In the genomic region with DNA sequence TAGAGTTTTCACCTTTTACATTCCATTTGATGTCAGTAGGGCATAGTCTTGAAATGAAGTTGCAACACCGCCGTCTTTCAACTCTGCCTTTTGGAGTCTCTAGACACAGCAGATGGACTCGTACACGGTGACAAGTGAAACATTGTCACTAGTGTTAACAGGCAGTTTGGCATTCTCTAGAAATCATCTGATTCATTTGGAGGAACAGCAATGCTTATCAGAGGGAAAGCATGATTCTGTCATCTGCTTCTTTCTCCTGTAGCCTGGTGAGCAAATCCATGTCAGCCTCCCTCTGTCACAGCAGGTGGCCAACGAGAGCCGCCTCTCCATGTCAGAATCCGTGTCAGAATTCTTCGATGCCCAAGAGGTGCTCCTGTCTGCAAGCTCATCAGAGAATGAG, we compare ENCODE assay signal across 29 mouse cellular contexts.
DNase-seq lines count a peak whose midpoint lies in the region; ATAC-seq and TF ChIP-seq lines count a peak whose summit lies in the region.
"Had no signal": no experiment of that assay in that cellular context is flagged by ENCODE, and none has a peak within 500 bp of the region (broad histone marks: within the 10 kb centered on the region; RNA-seq: fewer than 3 reads in every experiment).

No protein-coding gene starts in this region.

- peak overlapping the region; percentile 5; the same call in 1 of the 2 replicates for H3K27ac ChIP-seq in forebrain, embryonic 15.5 days (replicated peaks)
- H3K27ac ChIP-seq in forebrain, embryonic 10.5 days: no peak overlapping the region
- no peak overlapping the region for H3K27ac ChIP-seq in layer of hippocampus, adult 2 months
- no peak overlapping the region for H3K27ac ChIP-seq in kidney, embryonic 15.5 days
- H3K27ac ChIP-seq: gastrocnemius, adult 2 months; heart, adult 2 months; hindbrain, embryonic 13.5 days; liver, embryonic 12.5 days; stomach, postnatal 0 days had no signal

- H3K27me3 ChIP-seq in forebrain, embryonic 15.5 days: no peaks in the 10 kb centered on the region
- H3K27me3 ChIP-seq in forebrain, embryonic 10.5 days (ENCODE audit: poor library complexity, severe bottlenecking): no peaks in the 10 kb centered on the region
- H3K27me3 ChIP-seq in kidney, embryonic 15.5 days: no peaks in the 10 kb centered on the region
- H3K27me3 ChIP-seq: heart, embryonic 12.5 days; hindbrain, embryonic 13.5 days; liver, embryonic 12.5 days had no signal

- H3K4me3 ChIP-seq in forebrain, embryonic 15.5 days: no peak overlapping the region
- no peak overlapping the region for H3K4me3 ChIP-seq in forebrain, embryonic 10.5 days
- H3K4me3 ChIP-seq in layer of hippocampus, adult 2 months: no peak overlapping the region
- H3K4me3 ChIP-seq in kidney, embryonic 15.5 days (replicated peaks): no peak overlapping the region
- H3K4me3 ChIP-seq: gastrocnemius, adult 2 months; heart, adult 2 months; heart, embryonic 12.5 days; hindbrain, embryonic 13.5 days; liver, embryonic 12.5 days had no signal

- WGBS in forebrain, embryonic 15.5 days: 58% methylated on average over 8 of the region's 8 CpGs
- 92% methylated on average over 8 of the region's 8 CpGs for WGBS in forebrain, embryonic 10.5 days
- 88% methylated on average over 8 of the region's 8 CpGs for WGBS in kidney, embryonic 15.5 days

- no peaks in the 10 kb centered on the region for H3K36me3 ChIP-seq in forebrain, embryonic 15.5 days
- H3K36me3 ChIP-seq in forebrain, embryonic 10.5 days (replicated peaks): 0 out of 2 replicates have a peak, but pooled peaks cover 2% of the 10 kb centered on the region
- no peaks in the 10 kb centered on the region for H3K36me3 ChIP-seq in kidney, embryonic 15.5 days
- H3K36me3 ChIP-seq: heart, embryonic 12.5 days; liver, embryonic 12.5 days had no signal

- ATAC-seq in forebrain, embryonic 15.5 days (replicated peaks): peak; percentile 85
- ATAC-seq in kidney, embryonic 15.5 days (replicated peaks; ENCODE audit: low FRiP score): no peak
- ATAC-seq: intestine, postnatal 0 days; liver, embryonic 12.5 days had no signal

- no peak for DNase-seq in forebrain, embryonic 10.5 days (ENCODE audit: extremely low spot score, low spot score)
- DNase-seq in brain, embryonic 18.5 days (ENCODE audit: low read depth, low spot score): peak; percentile 64
- DNase-seq in layer of hippocampus, adult 2 months (ENCODE audit: low spot score in 2 of 2): peak; percentile 12 to 66
- peak; percentile 12 to 25 for DNase-seq in layer of hippocampus, postnatal 36 days
- DNase-seq in ovary, adult 18-20 months (ENCODE audit: low spot score): no peak
- DNase-seq: adrenal gland, postnatal 25 days; B cell, adult 2 months; cerebellum, adult 11 months; cerebellum, adult 9-10 months; gastrocnemius, adult 2 months; gastrocnemius, postnatal 36 days; heart, adult 2 months; heart, postnatal 4 days; kidney, adult 9 months; kidney, postnatal 14 days; left cerebral cortex, postnatal 4 days; lung, adult 18-20 months; lung, postnatal 14 days; midbrain, embryonic 14.5 days; right cerebral cortex, adult 18-20 months; thymus, adult 18-20 months; thymus, postnatal 25 days had no signal

- TF ChIP-seq CTCF in layer of hippocampus, adult 2 months (conservative IDR thresholded peaks at IDR 0.05): no peak

- no peaks in the 10 kb centered on the region for H3K9me3 ChIP-seq in forebrain, embryonic 15.5 days
- no peaks in the 10 kb centered on the region for H3K9me3 ChIP-seq in forebrain, embryonic 10.5 days
- no peaks in the 10 kb centered on the region for H3K9me3 ChIP-seq in kidney, embryonic 15.5 days (replicated peaks)
- H3K9me3 ChIP-seq: heart, embryonic 12.5 days; hindbrain, embryonic 13.5 days; liver, embryonic 12.5 days had no signal

- H3K4me2 ChIP-seq in forebrain, embryonic 15.5 days (replicated peaks): no peak overlapping the region
- no peak overlapping the region for H3K4me2 ChIP-seq in kidney, embryonic 15.5 days
- H3K4me2 ChIP-seq: heart, embryonic 12.5 days; hindbrain, embryonic 13.5 days; liver, embryonic 12.5 days had no signal

- H3K9ac ChIP-seq in forebrain, embryonic 15.5 days (replicated peaks): no peak overlapping the region
- no peak overlapping the region for H3K9ac ChIP-seq in kidney, embryonic 15.5 days
- H3K9ac ChIP-seq: heart, embryonic 12.5 days; hindbrain, embryonic 13.5 days; liver, embryonic 12.5 days had no signal

- H3K4me1 ChIP-seq in forebrain, embryonic 15.5 days: no peaks in the 10 kb centered on the region
- H3K4me1 ChIP-seq in forebrain, embryonic 10.5 days: no peaks in the 10 kb centered on the region
- no peaks in the 10 kb centered on the region for H3K4me1 ChIP-seq in kidney, embryonic 15.5 days
- H3K4me1 ChIP-seq: heart, embryonic 12.5 days; hindbrain, embryonic 13.5 days; liver, embryonic 12.5 days had no signal

Comparison
In these comparisons a context has a peak if more than half of its experiments do, and no peak if none do; other contexts are left out.
1. DNase-seq: peak in brain, embryonic 18.5 days (single experiment), layer of hippocampus, adult 2 months (2 of 2) and layer of hippocampus, postnatal 36 days (2 of 2); none in forebrain, embryonic 10.5 days (single experiment) and ovary, adult 18-20 months (single experiment).